ENCODE assay signal across 8 mouse cellular contexts in genomic region chr12:54738661-54739243, GRCm38 (mm10). TPM values are rescaled to one million over a fixed set of nuclear protein-coding genes. Genes with fewer than 3 reads are reported as not detected.
A peak's percentile ranks its signal among the peaks of the same experiment; 100 is the strongest.
DNase-seq lines count a peak whose midpoint lies in the region; ATAC-seq and TF ChIP-seq lines count a peak whose summit lies in the region.
"Not testable (repeated sequence)": the region's sequence is repeated elsewhere in the genome, so short reads cannot be mapped to it uniquely, and the experiment has no call there.

No protein-coding gene starts in this region.

- H3K4me1 ChIP-seq in heart, embryonic 11.5 days (ENCODE audit: control insufficient read depth, insufficient read depth, low read length); intestine, embryonic 14.5 days (replicated peaks; ENCODE audit: control insufficient read depth, insufficient read depth, low read length); lung, embryonic 15.5 days: not testable (repeated sequence)

- not testable (repeated sequence) for H3K9me3 ChIP-seq in heart, embryonic 11.5 days (replicated peaks; ENCODE audit: control insufficient read depth, low read length); intestine, embryonic 14.5 days (ENCODE audit: control insufficient read depth, low read length); lung, embryonic 15.5 days

- peak; percentile 38 for DNase-seq in cerebellum, adult 11 months
- not testable (repeated sequence) for DNase-seq in intestine, embryonic 14.5 days (ENCODE audit: low spot score); left cerebral cortex, adult 2 months (ENCODE audit: extremely low spot score in 1 of 2, low spot score in 2 of 2)
- DNase-seq in natural killer cell, adult 2 months (ENCODE audit: low spot score in 2 of 2): peak; percentile 39 to 41
- DNase-seq in thymus, postnatal 14 days: peak; percentile 40

- intact Hi-C loops in left cerebral cortex, adult 2 months (cut with DNase I): not testable (repeated sequence)

- not testable (repeated sequence) for H3K9ac ChIP-seq in heart, embryonic 11.5 days (ENCODE audit: low read depth, low read length); intestine, embryonic 14.5 days (ENCODE audit: low read length); lung, embryonic 15.5 days

- H3K27me3 ChIP-seq in heart, embryonic 11.5 days (ENCODE audit: control insufficient read depth, insufficient read depth, low read length); intestine, embryonic 14.5 days (replicated peaks; ENCODE audit: control insufficient read depth, insufficient read depth, low read length); lung, embryonic 15.5 days: not testable (repeated sequence)

- H3K4me2 ChIP-seq in heart, embryonic 11.5 days; intestine, embryonic 14.5 days (ENCODE audit: low read length); lung, embryonic 15.5 days: not testable (repeated sequence)

- not testable (repeated sequence) for TF ChIP-seq CTCF in left cerebral cortex, adult 2 months (IDR thresholded peaks at IDR 0.05)

- not testable (repeated sequence) for H3K27ac ChIP-seq in heart, embryonic 11.5 days (ENCODE audit: low read depth, low read length); intestine, embryonic 14.5 days (ENCODE audit: low read depth); lung, embryonic 15.5 days
- H3K27ac ChIP-seq in left cerebral cortex, adult 2 months: peak overlapping the region; percentile 78; the same call in 1 of the 2 replicates

- peak; percentile 73 for ATAC-seq in erythroid progenitor cell, adult 5-6 weeks (replicated peaks; ENCODE audit: low FRiP score, poor library complexity, severe bottlenecking)
- ATAC-seq in heart, embryonic 11.5 days (replicated peaks; ENCODE audit: insufficient number of reproducible peaks, low FRiP score, low TSS enrichment): peak; percentile 56
- ATAC-seq in intestine, embryonic 14.5 days (replicated peaks; ENCODE audit: low FRiP score, low TSS enrichment, low read depth): peak; percentile 67
- ATAC-seq in lung, embryonic 15.5 days (ENCODE audit: borderline replicate concordance, extremely low read depth, low FRiP score, low TSS enrichment): peak; percentile 27; the same call in 1 of the 2 replicates

- 0% methylated on average over 11 of the region's 33 CpGs for WGBS in heart, embryonic 11.5 days (ENCODE audit: insufficient replicate concordance)
- 0% methylated on average over 9 of the region's 33 CpGs for WGBS in intestine, embryonic 14.5 days
- 0% methylated on average over 12 of the region's 33 CpGs for WGBS in lung, embryonic 15.5 days

- not testable (repeated sequence) for H3K36me3 ChIP-seq in heart, embryonic 11.5 days (ENCODE audit: control insufficient read depth, insufficient read depth, low read length); intestine, embryonic 14.5 days (ENCODE audit: control insufficient read depth, insufficient read depth, low read length); lung, embryonic 15.5 days

- H3K4me3 ChIP-seq in heart, embryonic 11.5 days (ENCODE audit: low read depth, low read length); intestine, embryonic 14.5 days (ENCODE audit: low read depth, low read length); lung, embryonic 15.5 days: not testable (repeated sequence)
- peak overlapping the region; percentile 37 for H3K4me3 ChIP-seq in left cerebral cortex, adult 2 months

RNA-seq across cellular contexts. Expression of gene Eapp, which starts 43.1 kb away (rescaled TPM):
- 46.1 and 46.9 TPM in 2 replicates for total RNA-seq in erythroid progenitor cell, adult 5-6 weeks (2015; ENCODE audit: low replicate concordance)
- total RNA-seq in erythroid progenitor cell, adult 5-6 weeks (2017; ENCODE audit: low replicate concordance): 24.0 and 48.3 TPM in 2 replicates
- polyA plus RNA-seq in heart, embryonic 11.5 days (2014; fragmentation: Nextera tagmentation; extraction: Ambion mirVana): 49.9 and 52.4 TPM in 2 replicates
- polyA plus RNA-seq in intestine, embryonic 14.5 days (2014; fragmentation: Nextera tagmentation; extraction: Ambion mirVana): 59.2 and 61.5 TPM in 2 replicates
- total RNA-seq in left cerebral cortex, adult 2 months (2021): 10 to 100 TPM; 37.7 to 42.4 TPM
- polyA plus RNA-seq in lung, embryonic 15.5 days (2015; fragmentation: Nextera tagmentation; extraction: Ambion mirVana): 54.9 and 57.5 TPM in 2 replicates

RNA-seq across cellular contexts. Expression of gene Snx6, which starts 56.8 kb away (rescaled TPM):
- total RNA-seq in erythroid progenitor cell, adult 5-6 weeks (2015; ENCODE audit: low replicate concordance): 11.2 and 17.2 TPM in 2 replicates
- 7.0 and 9.8 TPM in 2 replicates for total RNA-seq in erythroid progenitor cell, adult 5-6 weeks (2017; ENCODE audit: low replicate concordance)
- 135 and 142 TPM in 2 replicates for polyA plus RNA-seq in heart, embryonic 11.5 days (2014; fragmentation: Nextera tagmentation; extraction: Ambion mirVana)
- 178 and 189 TPM in 2 replicates for polyA plus RNA-seq in intestine, embryonic 14.5 days (2014; fragmentation: Nextera tagmentation; extraction: Ambion mirVana)
- 10 to 100 TPM; 39.5 to 43.1 TPM for total RNA-seq in left cerebral cortex, adult 2 months (2021)
- polyA plus RNA-seq in lung, embryonic 15.5 days (2015; fragmentation: Nextera tagmentation; extraction: Ambion mirVana): 172 and 174 TPM in 2 replicates
